Mouse (Mus musculus) lung, adult 2 months (tissue): Measurements from ENCODE around the gene Rfc2.
A peak's percentile ranks its signal among the peaks of the same experiment; 100 is the strongest.

Experiments used
- CTCF ChIP-seq: fragments of 200-500 bp; IDR thresholded peaks from 2 replicates; pipeline ENCODE4 v1.5.1; 2011; ENCODE audit warnings: mild to moderate bottlenecking, low read length, control low read depth; ENCODE audit not compliant: insufficient read depth
- POLR2A ChIP-seq: fragments of 200-500 bp; IDR thresholded peaks from 2 replicates; pipeline ENCODE4 v1.6.1; 2011; ENCODE audit warnings: low read depth, mild to moderate bottlenecking, control low read depth, low read length, borderline replicate concordance; ENCODE audit errors: extremely low read depth

DNA sequence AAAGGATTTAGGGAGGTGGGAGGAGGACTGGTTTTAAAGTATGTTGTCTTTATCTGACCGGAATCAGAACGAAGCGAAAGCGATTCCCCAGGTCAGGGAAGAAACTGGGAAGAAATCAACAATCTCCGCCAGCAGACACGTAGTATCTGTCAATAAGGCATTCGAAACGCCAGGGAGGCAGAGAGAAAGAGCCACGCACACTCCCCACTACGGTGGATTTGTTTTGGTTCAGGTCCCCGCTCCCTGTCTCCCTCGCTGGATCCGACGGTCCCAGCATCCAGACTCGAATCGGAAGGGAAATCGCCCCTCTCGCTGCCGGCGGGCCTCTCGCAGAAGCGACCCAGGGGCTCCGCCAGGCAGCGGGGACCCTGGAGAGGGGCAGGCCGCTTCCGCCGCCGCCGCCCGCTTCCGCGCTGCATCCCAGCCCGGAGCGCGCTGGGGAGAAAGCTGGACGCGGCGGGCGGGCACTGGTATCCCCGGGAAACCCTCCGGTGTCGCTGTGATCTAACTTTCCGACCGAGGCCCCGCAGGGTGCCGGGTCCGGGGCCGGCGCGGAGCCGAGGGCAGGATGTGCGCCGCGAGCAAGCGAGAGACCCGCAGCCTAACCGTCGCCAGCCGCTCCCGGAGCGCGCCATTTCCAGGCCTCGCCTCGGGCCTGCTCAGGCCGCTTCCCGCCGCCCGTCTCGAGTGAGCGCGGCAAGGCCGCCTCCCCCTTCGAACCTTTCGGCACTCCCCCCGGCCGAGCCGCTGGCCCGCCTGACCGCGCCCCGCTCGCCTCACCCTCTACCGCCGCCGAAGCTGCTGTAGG lies 57.5 kb downstream of the Rfc2 start:
- TF ChIP-seq POLR2A (peak; percentile 15; the same call in 1 of the 2 replicates), CTCF (no peak)
